Mouse (Mus musculus) embryonic facial prominence, embryonic 10.5 days (tissue): ENCODE measurements at regions not wholly inside any gene's neighbourhood (a gene's known extent, or its start where the extent isn't known, plus 50 kb on each side); places are given as distances from the start of the nearest gene placed in this dataset.

Experiments
- DNase-seq: peaks from one replicate; pipeline ENCODE4 v3.0.0-alpha.2; 2017; ENCODE audit warnings: low spot score
- H3K27ac ChIP-seq: fragments of 300-500 bp; sonication (generic); replicated peaks from 2 replicates; pipeline ENCODE4 v1.5.1; 2016; ENCODE audit warnings: mild to moderate bottlenecking
- H3K27me3 ChIP-seq: fragments of 300-500 bp; sonication (generic); replicated peaks from 2 replicates; pipeline ENCODE4 v1.6.1; 2016; ENCODE audit warnings: low read depth, mild to moderate bottlenecking; ENCODE audit not compliant: poor library complexity, severe bottlenecking
- H3K36me3 ChIP-seq: fragments of 300-500 bp; sonication (generic); replicated peaks from 2 replicates; pipeline ENCODE4 v1.6.1; 2016; ENCODE audit warnings: mild to moderate bottlenecking, moderate library complexity
- H3K4me1 ChIP-seq: fragments of 300-500 bp; sonication (generic); 2 replicates; pipeline ENCODE4 v1.6.1; 2016
- H3K4me3 ChIP-seq: fragments of 300-500 bp; sonication (generic); 2 replicates; pipeline ENCODE4 v1.5.1; 2016; ENCODE audit warnings: mild to moderate bottlenecking, moderate library complexity
- H3K9me3 ChIP-seq: fragments of 300-500 bp; sonication (generic); 2 replicates; pipeline ENCODE4 v1.6.1; 2016; ENCODE audit warnings: mild to moderate bottlenecking
- WGBS: fragments of 180-500 bp; shearing (Covaris S2); methylation state at CpG from one replicate; pipeline ENCODE4 v1.1.7; 2016; 5-methylcytosine and 5-hydroxymethylcytosine counted together

GRCm38 (mm10) chr15:36945309-36945708 lies 62.3 kb downstream of the Zfp706 start:
- Histone ChIP-seq H3K36me3 (no peaks in the 10 kb centered on the region), H3K4me3 (no peak overlapping the region), H3K4me1 (0 out of 2 replicates have a peak, but pooled peaks cover 13% of the 10 kb centered on the region), H3K9me3 (no peaks in the 10 kb centered on the region), H3K27ac (no peak overlapping the region), H3K27me3 (no peaks in the 10 kb centered on the region; the same call in 1 of the 2 replicates)
- no peak for DNase-seq
- 90% methylated on average over 4 of the region's 4 CpGs for WGBS

GRCm38 (mm10) chr15:36944556-36945171 lies 62.9 kb downstream of the Zfp706 start:
- no peaks in the 10 kb centered on the region for H3K36me3 ChIP-seq
- no peak overlapping the region for H3K4me3 ChIP-seq
- no peaks in the 10 kb centered on the region for H3K9me3 ChIP-seq
- 0 out of 2 replicates have a peak overlapping the region, but pooled peaks have one; percentile 2 for H3K27ac ChIP-seq
- 67% methylated on average over 8 of the region's 8 CpGs for WGBS
- DNase-seq = no peak
- H3K4me1 ChIP-seq = 0 out of 2 replicates have a peak, but pooled peaks cover 13% of the 10 kb centered on the region
- no peaks in the 10 kb centered on the region; the same call in 1 of the 2 replicates for H3K27me3 ChIP-seq

- Histone ChIP-seq H3K36me3 (no peaks in the 10 kb centered on the region), H3K4me3 (no peak overlapping the region), H3K27me3 (no peaks in the 10 kb centered on the region; the same call in 1 of the 2 replicates), H3K4me1 (peaks cover 24% of the 10 kb centered on the region), H3K27ac (peak overlapping the region; percentile 44; the same call in 1 of the 2 replicates), H3K9me3 (no peaks in the 10 kb centered on the region)
- DNase-seq = no peak
- 62% methylated on average over 12 of the region's 12 CpGs for WGBS
Measured at GRCm38 (mm10) chr15:36943492-36944112, 64.0 kb downstream of the Zfp706 start.

DNA sequence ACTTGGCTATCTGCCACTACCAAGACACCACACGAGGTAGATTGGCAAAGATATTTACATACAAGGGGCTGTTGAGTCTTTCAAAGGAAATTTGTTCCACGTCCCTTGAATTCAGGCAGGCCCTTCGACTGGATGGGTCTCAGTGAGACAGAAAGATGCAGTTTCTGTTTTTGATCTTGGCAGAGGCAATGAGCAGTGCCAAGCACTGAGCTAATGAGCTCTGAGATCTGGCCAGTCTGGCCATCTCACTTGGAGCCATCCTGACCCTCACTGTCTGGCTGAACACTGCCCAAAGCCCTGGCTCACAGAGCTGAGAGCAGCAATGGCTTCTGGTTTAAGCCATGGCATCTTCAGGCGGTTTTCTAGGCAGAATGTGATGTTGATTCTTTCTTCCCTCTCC lies 65.3 kb downstream of the Zfp706 start:
- DNase-seq = no peak
- Histone ChIP-seq H3K4me3 (no peak overlapping the region), H3K27ac (no peak overlapping the region), H3K9me3 (no peaks in the 10 kb centered on the region), H3K4me1 (peaks cover 37% of the 10 kb centered on the region), H3K36me3 (no peaks in the 10 kb centered on the region), H3K27me3 (no peaks in the 10 kb centered on the region; the same call in 1 of the 2 replicates)
- WGBS = 79% methylated on average over 4 of the region's 4 CpGs

DNA sequence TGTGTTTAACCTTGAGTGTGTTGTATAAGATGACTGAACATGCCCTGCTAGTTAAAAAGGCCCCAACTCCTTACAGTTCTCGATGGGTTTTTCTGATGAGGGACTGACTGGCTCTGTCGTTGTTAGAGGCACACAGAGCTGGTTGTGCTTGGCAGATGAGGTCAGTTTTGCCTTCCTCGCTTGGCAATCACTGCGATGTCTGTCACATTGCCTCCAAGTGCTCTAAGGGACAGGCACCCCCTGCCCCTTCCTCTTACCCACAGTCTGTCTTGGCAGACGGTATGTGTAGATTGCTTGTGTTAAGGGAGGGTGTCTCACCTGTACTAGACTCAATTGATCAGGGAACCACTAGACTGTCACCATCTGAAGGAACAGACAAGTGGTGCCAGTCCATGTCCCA lies 65.8 kb downstream of the Zfp706 start:
- Histone ChIP-seq H3K27ac (no peak overlapping the region), H3K36me3 (no peaks in the 10 kb centered on the region), H3K4me1 (peaks cover 41% of the 10 kb centered on the region), H3K9me3 (no peaks in the 10 kb centered on the region), H3K4me3 (no peak overlapping the region), H3K27me3 (no peaks in the 10 kb centered on the region; the same call in 1 of the 2 replicates)
- WGBS = 87% methylated on average over 5 of the region's 5 CpGs
- DNase-seq = no peak

GRCm38 (mm10) chr15:36939608-36940007 lies 68.0 kb downstream of the Zfp706 start:
- no peaks in the 10 kb centered on the region for H3K36me3 ChIP-seq
- DNase-seq = no peak
- no peak overlapping the region for H3K27ac ChIP-seq
- H3K27me3 ChIP-seq = no peaks in the 10 kb centered on the region; the same call in 1 of the 2 replicates
- WGBS = 83% methylated on average over 9 of the region's 9 CpGs
- peaks cover 43% of the 10 kb centered on the region for H3K4me1 ChIP-seq
- no peaks in the 10 kb centered on the region for H3K9me3 ChIP-seq
- H3K4me3 ChIP-seq = no peak overlapping the region; the same call in 1 of the 2 replicates

DNA sequence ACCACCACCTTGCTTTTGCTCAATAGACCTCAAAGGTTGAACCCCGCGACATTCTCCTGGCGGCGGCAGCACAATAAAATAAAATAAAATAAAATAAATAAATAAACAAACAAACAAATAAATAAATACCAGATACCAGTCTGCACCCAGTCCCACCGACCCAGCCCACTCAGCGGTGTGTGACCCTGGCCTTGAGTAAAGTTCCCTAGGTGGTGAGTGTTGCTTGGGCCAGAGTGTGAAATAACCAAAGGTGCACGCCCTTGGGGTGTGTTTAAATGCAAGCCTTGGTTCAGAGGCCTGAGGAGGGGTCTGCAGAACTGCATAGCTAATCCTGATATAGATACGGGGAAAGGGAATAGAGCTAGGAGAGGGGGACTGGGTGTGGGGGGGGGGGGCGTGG lies 68.4 kb downstream of the Zfp706 start:
- Histone ChIP-seq H3K4me1 (peaks cover 43% of the 10 kb centered on the region), H3K36me3 (no peaks in the 10 kb centered on the region), H3K4me3 (peak overlapping the region; percentile 61), H3K27ac (peak overlapping the region; percentile 89), H3K9me3 (no peaks in the 10 kb centered on the region), H3K27me3 (no peaks in the 10 kb centered on the region; the same call in 1 of the 2 replicates)
- DNase-seq = no peak
- 31% methylated on average over 9 of the region's 9 CpGs for WGBS

DNA sequence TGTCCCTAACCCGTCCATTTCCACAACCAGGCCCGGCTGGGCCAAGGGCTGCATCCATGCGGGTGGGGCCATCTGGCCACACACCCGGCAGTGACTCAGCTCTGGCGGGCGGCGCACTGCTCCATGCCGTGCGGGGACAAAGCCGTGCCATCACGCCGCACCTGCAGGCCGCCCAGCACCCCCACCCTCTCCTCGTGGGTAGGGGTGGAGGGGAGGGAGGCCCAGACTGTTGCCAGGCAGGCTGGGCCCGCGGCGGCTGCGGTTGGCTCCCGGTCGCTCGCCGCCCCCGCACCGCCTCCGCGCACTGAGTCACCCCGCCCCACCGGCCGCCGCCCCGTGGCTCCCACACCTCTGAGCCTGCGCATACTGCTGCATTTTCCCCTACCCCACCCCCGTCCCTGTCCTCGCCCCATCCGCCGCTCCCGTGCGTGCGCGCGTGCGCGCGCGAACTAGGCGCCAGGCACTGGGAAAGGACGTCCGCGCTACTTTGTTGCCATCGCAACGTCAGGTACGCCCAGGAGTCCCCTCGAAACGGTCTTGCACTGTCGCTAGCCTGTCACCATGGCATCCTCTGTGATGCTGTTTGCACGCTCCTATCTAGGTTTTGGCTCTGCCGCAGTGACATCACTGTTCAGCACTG lies 68.9 kb downstream of the Zfp706 start:
- Histone ChIP-seq H3K27me3 (no peaks in the 10 kb centered on the region; the same call in 1 of the 2 replicates), H3K36me3 (no peaks in the 10 kb centered on the region), H3K9me3 (no peaks in the 10 kb centered on the region), H3K4me3 (peak overlapping the region; percentile 61), H3K4me1 (peaks cover 39% of the 10 kb centered on the region), H3K27ac (peak overlapping the region; percentile 89)
- under 1% methylated on average over 57 of the region's 57 CpGs for WGBS
- DNase-seq = peak; percentile 92

GRCm38 (mm10) chr15:36937757-36938498 lies 69.6 kb downstream of the Zfp706 start:
- Histone ChIP-seq H3K4me1 (peaks cover 37% of the 10 kb centered on the region), H3K27ac (peak overlapping the region; percentile 89), H3K36me3 (no peaks in the 10 kb centered on the region), H3K4me3 (peak overlapping the region; percentile 61), H3K27me3 (no peaks in the 10 kb centered on the region; the same call in 1 of the 2 replicates), H3K9me3 (no peaks in the 10 kb centered on the region)
- 15% methylated on average over 13 of the region's 13 CpGs for WGBS
- DNase-seq = peak; percentile 54

DNA sequence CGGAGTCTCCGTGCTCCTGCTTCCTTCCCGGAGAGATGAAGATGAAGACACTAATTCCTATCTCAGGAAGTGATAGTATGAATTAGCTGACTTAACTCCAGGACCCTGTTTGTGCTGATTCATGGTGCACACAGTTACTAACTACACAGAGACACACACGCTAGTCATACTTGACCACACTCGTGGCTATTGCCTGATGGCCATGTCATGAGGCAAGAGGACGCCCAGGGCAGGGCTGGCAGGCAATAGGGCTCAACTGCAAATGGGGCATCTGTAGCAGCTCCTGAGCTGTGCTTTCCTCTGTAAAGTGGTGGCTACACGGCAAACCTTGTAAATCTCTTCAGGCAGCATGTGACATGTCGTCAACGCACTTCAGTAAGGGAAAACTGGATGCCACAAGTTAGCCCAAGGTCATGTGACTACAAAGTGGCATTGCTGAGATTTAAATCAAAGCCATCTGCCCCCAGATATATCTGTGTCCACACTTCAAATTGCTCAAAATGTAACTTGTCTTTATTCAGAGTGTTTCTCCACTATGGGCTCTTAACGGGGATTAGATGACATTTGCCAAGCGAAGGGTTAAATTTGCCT lies 70.4 kb downstream of the Zfp706 start:
- 76% methylated on average over 11 of the region's 11 CpGs for WGBS
- Histone ChIP-seq H3K4me1 (peaks cover 37% of the 10 kb centered on the region), H3K27ac (peak overlapping the region; percentile 89), H3K27me3 (no peaks in the 10 kb centered on the region; the same call in 1 of the 2 replicates), H3K9me3 (no peaks in the 10 kb centered on the region), H3K36me3 (no peaks in the 10 kb centered on the region), H3K4me3 (no peak overlapping the region)
- DNase-seq = no peak

DNA sequence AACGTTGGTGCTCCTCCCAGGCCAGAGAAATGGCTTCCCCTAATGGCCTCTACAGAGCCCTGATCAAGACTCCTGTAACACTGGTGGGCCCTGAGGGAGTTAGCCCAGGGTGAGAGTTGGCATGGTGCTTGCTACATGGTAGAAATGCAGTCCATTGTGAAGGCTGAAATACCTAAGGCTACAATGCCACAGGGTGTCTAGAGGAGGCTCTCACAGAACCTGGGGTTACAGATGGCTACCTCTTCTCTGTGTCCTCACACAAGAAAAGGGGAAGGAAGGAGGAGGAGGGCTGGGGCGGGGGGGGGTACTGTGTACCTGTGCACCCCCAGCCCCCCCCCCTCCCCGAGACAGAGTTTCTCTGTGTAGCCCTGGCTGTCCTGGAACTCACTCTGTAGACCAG lies 72.8 kb downstream of the Zfp706 start:
- DNase-seq = no peak
- Histone ChIP-seq H3K4me3 (no peak overlapping the region), H3K27ac (no peak overlapping the region), H3K27me3 (no peaks in the 10 kb centered on the region), H3K4me1 (peaks cover 37% of the 10 kb centered on the region), H3K36me3 (no peaks in the 10 kb centered on the region), H3K9me3 (no peaks in the 10 kb centered on the region)
- WGBS = 68% methylated on average over 3 of the region's 3 CpGs

DNA sequence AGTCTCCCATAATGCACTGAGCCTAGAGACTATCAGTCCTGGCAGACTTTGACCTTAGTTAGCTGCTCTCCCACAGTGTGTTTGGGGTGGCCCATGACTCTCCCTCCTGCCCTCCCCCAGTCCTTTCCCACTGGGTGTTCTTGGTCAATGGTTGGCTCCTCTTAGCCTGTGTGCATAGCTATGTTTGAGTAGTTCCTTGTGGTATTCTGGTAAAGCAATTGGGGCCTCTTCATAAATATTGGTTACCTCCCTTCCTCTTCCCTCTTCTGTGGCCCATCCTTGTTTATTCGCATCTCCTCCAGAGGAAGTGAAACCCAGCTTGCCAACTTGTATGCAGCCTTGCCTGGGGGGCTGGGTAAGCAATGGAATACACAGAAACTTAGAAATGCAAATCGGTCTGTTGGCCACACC lies 74.0 kb downstream of the Zfp706 start:
- Histone ChIP-seq H3K36me3 (no peaks in the 10 kb centered on the region), H3K4me3 (no peak overlapping the region), H3K9me3 (no peaks in the 10 kb centered on the region), H3K27ac (no peak overlapping the region), H3K27me3 (no peaks in the 10 kb centered on the region), H3K4me1 (peaks cover 26% of the 10 kb centered on the region)
- WGBS = 81% methylated on average over 2 of the region's 2 CpGs
- DNase-seq = no peak
